8 mouse cellular contexts compared by ENCODE assay signal in genomic region chr1:72253881-72254491, GRCm38 (mm10). TPM values are rescaled to one million over a fixed set of nuclear protein-coding genes. Genes with fewer than 3 reads are reported as not detected.
DNase-seq lines count a peak whose midpoint lies in the region; ATAC-seq and TF ChIP-seq lines count a peak whose summit lies in the region.

No protein-coding gene starts in this region.

- peak; percentile 28; the same call in 1 of the 2 replicates for ATAC-seq in hindbrain, embryonic 11.5 days (ENCODE audit: low FRiP score)
- no peak for ATAC-seq in megakaryocyte progenitor cell, adult 5-6 weeks (replicated peaks; ENCODE audit: poor library complexity)

- TF ChIP-seq CTCF in heart, adult 2 months (IDR thresholded peaks at IDR 0.05), result no peak

- peak overlapping the region; percentile 54 for H3K4me2 ChIP-seq in hindbrain, embryonic 11.5 days (replicated peaks; ENCODE audit: low read depth, low read length)

- intact Hi-C loops in heart, adult 2 months (cut with DNase I), result loop anchor here (1.0 kb wide), 1 partner anchor 10 kb away; no protein-coding TSS in a partner anchor

- no peaks in the 10 kb centered on the region for H3K36me3 ChIP-seq in heart, adult 2 months (ENCODE audit: control insufficient read depth, insufficient read depth, low read length)
- no peaks in the 10 kb centered on the region for H3K36me3 ChIP-seq in hindbrain, embryonic 11.5 days (ENCODE audit: control insufficient read depth, insufficient read depth, low read length)

- peak overlapping the region; percentile 80 for H3K27ac ChIP-seq in heart, adult 2 months
- no peak overlapping the region for H3K27ac ChIP-seq in hindbrain, embryonic 11.5 days (ENCODE audit: low read depth, low read length)

- no peaks in the 10 kb centered on the region for H3K9me3 ChIP-seq in hindbrain, embryonic 11.5 days (ENCODE audit: control insufficient read depth, low read length)

- H3K27me3 ChIP-seq in heart, adult 2 months (ENCODE audit: control insufficient read depth, insufficient read depth, low read length), result no peaks in the 10 kb centered on the region
- no peaks in the 10 kb centered on the region for H3K27me3 ChIP-seq in hindbrain, embryonic 11.5 days (ENCODE audit: control insufficient read depth, insufficient read depth, low read length)

- H3K4me1 ChIP-seq in heart, adult 2 months (ENCODE audit: control insufficient read depth, insufficient read depth, low read length), result peaks cover 3% of the 10 kb centered on the region
- H3K4me1 ChIP-seq in hindbrain, embryonic 11.5 days (replicated peaks; ENCODE audit: control insufficient read depth, insufficient read depth, low read length), result no peaks in the 10 kb centered on the region

- TF ChIP-seq EP300 in heart, adult 2 months (IDR thresholded peaks at IDR 0.05; ENCODE audit: insufficient read depth, low read depth, low read length), result no peak

- 40% methylated on average over 11 of the region's 11 CpGs for WGBS in heart, adult 2 months
- 27% methylated on average over 11 of the region's 11 CpGs for WGBS in hindbrain, embryonic 11.5 days

- no peaks in the 10 kb centered on the region for H3K79me2 ChIP-seq in heart, adult 2 months (replicated peaks; ENCODE audit: control insufficient read depth, insufficient read depth, low read length)

- no peak for DNase-seq in heart, adult 2 months
- DNase-seq in heart, adult 11 months, result no peak
- DNase-seq in urinary bladder, postnatal 14 days (ENCODE audit: low spot score), result peak; percentile 13
- DNase-seq in urinary bladder, postnatal 25 days (ENCODE audit: low spot score), result no peak
- DNase-seq in hindbrain, embryonic 11.5 days (ENCODE audit: low spot score), result no peak
- peak; percentile 6 for DNase-seq in lung, postnatal 14 days
- no peak for DNase-seq in MN1 (ENCODE audit: low spot score)

- TF ChIP-seq POLR2A in heart, adult 2 months (IDR thresholded peaks at IDR 0.05; ENCODE audit: insufficient read depth, low read depth, low read length), result no peak

- H3K4me3 ChIP-seq in heart, adult 2 months, result peak overlapping the region; percentile 55
- H3K4me3 ChIP-seq in hindbrain, embryonic 11.5 days (ENCODE audit: low read depth, low read length), result peak overlapping the region; percentile 32

- H3K9ac ChIP-seq in heart, adult 2 months (ENCODE audit: low read depth, low read length), result no peak overlapping the region
- H3K9ac ChIP-seq in hindbrain, embryonic 11.5 days (ENCODE audit: low read depth, low read length), result no peak overlapping the region

RNA-seq across cellular contexts. Expression of gene Pecr, which starts 30.1 kb away (rescaled TPM):
- 10 to 100 TPM in 1 of 2 experiments, 1 to 10 TPM in 1; 8.7 to 10.0 TPM for total RNA-seq in heart, adult 2 months (2021)
- polyA plus RNA-seq in heart, adult 2 months (2012; rRNA removed), result 10.9 and 13.5 TPM in 2 replicates
- 14.0 and 16.4 TPM in 2 replicates for polyA plus RNA-seq in hindbrain, embryonic 11.5 days (2014; fragmentation: Nextera tagmentation; extraction: Ambion mirVana)
- 18.4 and 24.3 TPM in 2 replicates for total RNA-seq in megakaryocyte progenitor cell, adult 5-6 weeks (2015)
- total RNA-seq in megakaryocyte progenitor cell, adult 5-6 weeks (2017), result 13.0 and 13.3 TPM in 2 replicates

RNA-seq across cellular contexts. Expression of gene Tmem169, which starts 30.2 kb away (rescaled TPM):
- under 1 TPM in 1 of 2 experiments, not detected in 1; 0.16 TPM for total RNA-seq in heart, adult 2 months (2021)
- polyA plus RNA-seq in heart, adult 2 months (2012; rRNA removed), result 0.04 and 0.06 TPM in 2 replicates
- polyA plus RNA-seq in hindbrain, embryonic 11.5 days (2014; fragmentation: Nextera tagmentation; extraction: Ambion mirVana), result 25.5 TPM in 2 replicates
- not detected in 2 replicates for total RNA-seq in megakaryocyte progenitor cell, adult 5-6 weeks (2015)
- total RNA-seq in megakaryocyte progenitor cell, adult 5-6 weeks (2017), result not detected in 2 replicates

RNA-seq across cellular contexts. Expression of gene Mreg, which starts 41.9 kb away (rescaled TPM):
- total RNA-seq in heart, adult 2 months (2021), result 10 to 100 TPM; 31.1 to 34.8 TPM
- 14.9 and 18.3 TPM in 2 replicates for polyA plus RNA-seq in heart, adult 2 months (2012; rRNA removed)
- polyA plus RNA-seq in hindbrain, embryonic 11.5 days (2014; fragmentation: Nextera tagmentation; extraction: Ambion mirVana), result 15.6 and 24.1 TPM in 2 replicates
- total RNA-seq in megakaryocyte progenitor cell, adult 5-6 weeks (2015), result 1.3 TPM in 2 replicates
- 1.6 and 2.5 TPM in 2 replicates for total RNA-seq in megakaryocyte progenitor cell, adult 5-6 weeks (2017)

RNA-seq across cellular contexts. Expression of gene Xrcc5, which starts 53.2 kb away (rescaled TPM):
- 10 to 100 TPM; 14.1 to 16.2 TPM for total RNA-seq in heart, adult 2 months (2021)
- 3.6 and 7.8 TPM in 2 replicates for polyA plus RNA-seq in heart, adult 2 months (2012; rRNA removed)
- polyA plus RNA-seq in hindbrain, embryonic 11.5 days (2014; fragmentation: Nextera tagmentation; extraction: Ambion mirVana), result 53.2 and 57.5 TPM in 2 replicates
- 12.0 and 12.4 TPM in 2 replicates for total RNA-seq in megakaryocyte progenitor cell, adult 5-6 weeks (2015)
- 11.6 and 18.9 TPM in 2 replicates for total RNA-seq in megakaryocyte progenitor cell, adult 5-6 weeks (2017)

Comparison
In these comparisons a context has a peak if more than half of its experiments do, and no peak if none do; other contexts are left out.
1. DNase-seq: peak in urinary bladder, postnatal 14 days (single experiment) and lung, postnatal 14 days (single experiment); none in heart, adult 2 months (0 of 2), heart, adult 11 months (single experiment), urinary bladder, postnatal 25 days (single experiment), hindbrain, embryonic 11.5 days (single experiment) and MN1 (single experiment).
2. RNA of gene Mreg, which starts 41.9 kb away (total RNA-seq): 31.1 to 34.8 TPM in heart, adult 2 months; 1.3 to 2.5 TPM in megakaryocyte progenitor cell, adult 5-6 weeks; every median in the first group is over 4 times any median in the second.